Mouse (Mus musculus) WW6 (cell line): ENCODE results near the gene Rheb.
"Not testable (repeated sequence)": the region's sequence is repeated elsewhere in the genome, so short reads cannot be mapped to it uniquely, and the experiment has no call there.

Experiments used
- DNase-seq: peaks from one replicate; pipeline ENCODE4 v3.0.0-alpha.2; 2013; ENCODE audit warnings: low read depth, low spot score

Rheb gene

GRCm38 (mm10) chr5:24842274-24843102 lies at the start of gene Rheb:
Gene Rheb (minus strand): TSS chr5:24842624.
- peak; percentile 94 for DNase-seq

- no peak for DNase-seq
These were observed 47.4 kb upstream of the Rheb start for GRCm38 (mm10) chr5:24889860-24890259.

GRCm38 (mm10) chr5:24888874-24889591 lies 46.6 kb upstream of the Rheb start:
- no peak for DNase-seq

- no peak for DNase-seq
These were observed 44.8 kb upstream of the Rheb start for GRCm38 (mm10) chr5:24887271-24887670.

GRCm38 (mm10) chr5:24878713-24879112 lies 36.3 kb upstream of the Rheb start:
- no peak for DNase-seq

- DNase-seq: no peak
These were observed 35.6 kb upstream of the Rheb start for GRCm38 (mm10) chr5:24877836-24878624.

GRCm38 (mm10) chr5:24876653-24877052 lies 34.2 kb upstream of the Rheb start:
- no peak for DNase-seq

- DNase-seq: no peak
These were observed 31.7 kb upstream of the Rheb start for GRCm38 (mm10) chr5:24874111-24874510.

GRCm38 (mm10) chr5:24873221-24873620 lies 30.8 kb upstream of the Rheb start:
- DNase-seq: no peak

GRCm38 (mm10) chr5:24871276-24871675 lies 28.9 kb upstream of the Rheb start:
- no peak for DNase-seq

- DNase-seq: no peak
These were observed 27.4 kb upstream of the Rheb start for GRCm38 (mm10) chr5:24869796-24870289.

GRCm38 (mm10) chr5:24863804-24864203 lies 21.4 kb upstream of the Rheb start:
- no peak for DNase-seq

GRCm38 (mm10) chr5:24861449-24861930 lies 19.1 kb upstream of the Rheb start:
- no peak for DNase-seq

- DNase-seq: no peak
These were observed 18.4 kb upstream of the Rheb start for GRCm38 (mm10) chr5:24860635-24861448.

- no peak for DNase-seq
These were observed 17.5 kb upstream of the Rheb start for GRCm38 (mm10) chr5:24859771-24860540.

- no peak for DNase-seq
These were observed 12.6 kb upstream of the Rheb start for GRCm38 (mm10) chr5:24854827-24855600.

GRCm38 (mm10) chr5:24854256-24854655 lies 11.8 kb upstream of the Rheb start:
- DNase-seq: no peak

GRCm38 (mm10) chr5:24848261-24848660 lies 5.8 kb upstream of the Rheb start:
- not testable (repeated sequence) for DNase-seq

- DNase-seq: no peak
These were observed 1.4 kb upstream of the Rheb start for GRCm38 (mm10) chr5:24843841-24844240.
